Mouse (Mus musculus) Patski (cell line): ENCODE data around the gene Scarb1. TPM values are rescaled to one million over a fixed set of nuclear protein-coding genes. Genes with fewer than 3 reads are reported as not detected.

ENCODE experiments used
- ATAC-seq: fragments of 100-300 bp; one replicate; pipeline ENCODE4 v1.8.0; 2021
- CTCF ChIA-PET: fragments of 350-600 bp; sonication (Branson Sonifier 250); formaldehyde crosslinking; loops from one replicate; lab custom pipeline; 2022; ENCODE audit warnings: inconsistent platforms; lab: Charles Lee
- POLR2A ChIA-PET: fragments of 350-600 bp; sonication (Branson Sonifier 250); formaldehyde crosslinking; loops from one replicate; lab custom pipeline; 2022; ENCODE audit warnings: antibody characterized with exemption, inconsistent platforms; lab: Charles Lee
- DNase-seq: peaks from one replicate; pipeline ENCODE4 v3.0.0-alpha.2; 2011; ENCODE audit warnings: low read depth, low spot score
- H3K27me3 ChIP-seq: fragments of 371-371 bp; one replicate; pipeline ENCODE4 v1.5.1; 2021
- CTCF ChIP-seq: fragments of 100-300 bp; IDR thresholded peaks from one replicate; pipeline ENCODE4 v1.5.1; 2021
- in situ Hi-C: fragments of 300-500 bp; cut with MboI; formaldehyde crosslinking; loops from 3 replicates; pipeline ENCODE4 v1.11.1; 2018; ENCODE audit warnings: low pct_unique_long_range_greater_than_20kb, mixed read lengths
- polyA plus RNA-seq: library from polyadenylated mRNA; unstranded; gene quantifications from one replicate; pipeline ENCODE4 v1.2.3, GENCODE M21; 2021

The Scarb1 gene
- polyA plus RNA-seq, 1 experiment from 2014 or later, result 59.7 TPM

DNA sequence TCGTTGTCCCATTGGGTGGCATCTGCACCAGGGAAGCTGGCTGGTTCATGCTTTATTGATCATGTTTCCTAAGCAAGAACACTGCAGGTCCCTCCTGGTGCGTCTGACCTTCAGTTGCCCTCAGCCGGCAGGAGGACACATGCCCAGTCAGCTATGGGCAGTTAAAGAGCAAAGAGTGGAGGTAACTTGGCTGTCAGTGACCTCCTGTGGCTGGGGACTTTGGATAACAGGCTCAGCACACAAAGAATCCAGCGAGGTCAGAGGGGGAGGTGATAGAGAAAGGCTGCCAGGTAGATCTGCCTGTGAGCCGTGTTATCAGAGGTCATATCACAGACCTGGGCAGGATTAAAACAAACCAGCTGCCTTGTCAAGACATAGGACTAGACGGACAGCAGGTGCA is 91.7 kb downstream of the Scarb1 start:
- CTCF ChIA-PET, result interaction anchor here (1.3 kb wide), 1 partner anchor 15 kb away, joined by 3 read pairs; no protein-coding TSS in a partner anchor
- no peak for TF ChIP-seq CTCF
- no peak for DNase-seq
- POLR2A ChIA-PET, result interaction anchor here (1.0 kb wide), 1 partner anchor 9 kb away, joined by 3 read pairs; no protein-coding TSS in a partner anchor
- H3K27me3 ChIP-seq, result no peaks in the 10 kb centered on the region
- in situ Hi-C loops, result loop anchor here (5.0 kb wide), 2 partner anchors 72 to 177 kb away; partner anchors contain the start of gene Ncor2
- ATAC-seq, result no peak

DNA sequence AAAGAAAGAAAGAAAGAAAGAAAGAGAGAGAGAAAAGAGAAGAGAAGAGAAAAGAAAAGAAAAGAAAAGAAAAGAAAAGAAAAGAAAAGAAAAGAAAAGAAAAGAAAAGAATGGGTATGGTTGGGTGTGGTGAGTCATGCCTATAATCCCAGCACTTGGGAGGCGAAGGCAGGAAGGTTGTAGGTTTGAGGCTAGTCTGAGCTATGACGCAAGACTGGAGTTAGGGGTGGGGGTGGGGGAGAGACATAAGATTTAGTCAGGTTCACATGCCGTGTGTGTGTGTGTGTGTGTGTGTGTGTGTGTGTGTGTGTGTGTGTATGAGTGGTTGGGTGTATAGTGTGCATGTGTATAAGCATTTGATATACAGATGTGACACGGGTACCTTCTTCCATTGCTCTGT is 94.2 kb downstream of the Scarb1 start:
- ATAC-seq (no peak), DNase-seq (no peak)
- in situ Hi-C loops, result loop anchor here (5.0 kb wide), 2 partner anchors 69 to 174 kb away; partner anchors contain the start of gene Ncor2
- ChIA-PET POLR2A (interaction anchor here (0.6 to 0.8 kb wide), 2 partner anchors 21 to 181 kb away, joined by 3 to 4 read pairs; no protein-coding TSS in a partner anchor), CTCF (interaction anchor here (1.1 to 1.9 kb wide), 4 partner anchors 18 to 338 kb away, joined by 3 to 6 read pairs (median 4); no protein-coding TSS in a partner anchor)
- no peaks in the 10 kb centered on the region for H3K27me3 ChIP-seq
- TF ChIP-seq CTCF, result no peak

DNA sequence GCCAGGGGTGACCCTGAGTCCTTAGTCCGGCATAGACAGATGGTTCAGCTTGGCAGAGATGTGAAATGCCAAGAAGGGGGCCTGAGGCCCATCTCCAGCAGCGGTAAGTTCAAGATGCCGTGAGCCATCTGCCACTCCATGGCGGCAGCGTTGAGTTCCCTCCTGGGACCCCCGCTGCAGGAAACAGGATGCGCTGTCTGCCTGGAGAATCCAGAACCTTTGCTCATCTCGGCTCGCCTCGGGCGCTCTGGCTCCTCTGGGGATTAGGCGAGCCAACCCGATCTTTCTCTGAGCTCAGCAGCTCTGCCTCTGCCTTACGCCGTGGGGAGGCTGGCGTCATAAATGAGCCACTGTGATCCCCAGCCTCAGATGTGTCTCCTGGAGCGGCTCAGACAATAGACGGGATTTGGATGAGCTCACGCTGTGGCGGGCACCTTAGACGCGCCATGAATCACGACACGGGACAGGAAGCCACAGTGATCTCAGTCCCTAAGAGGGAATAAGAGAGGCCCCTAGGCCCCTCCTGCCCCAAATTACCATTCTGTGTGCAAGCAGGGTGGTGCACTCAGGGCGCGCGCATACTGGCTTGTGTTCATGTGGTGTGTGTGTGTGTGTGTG is 95.3 kb downstream of the Scarb1 start:
- DNase-seq (peak; percentile 100), ATAC-seq (peak; percentile 94)
- in situ Hi-C loops, result loop anchor here (5.0 kb wide), 2 partner anchors 68 to 173 kb away; partner anchors contain the start of gene Ncor2
- no peak for TF ChIP-seq CTCF
- ChIA-PET CTCF (interaction anchor here (0.6 to 1.9 kb wide), 4 partner anchors 10 to 26 kb away, joined by 3 to 5 read pairs (median 4); no protein-coding TSS in a partner anchor), POLR2A (interaction anchor here (1.0 to 1.2 kb wide), 2 partner anchors 16 to 42 kb away, joined by 3 to 4 read pairs; no protein-coding TSS in a partner anchor)
- H3K27me3 ChIP-seq, result no peaks in the 10 kb centered on the region

DNA sequence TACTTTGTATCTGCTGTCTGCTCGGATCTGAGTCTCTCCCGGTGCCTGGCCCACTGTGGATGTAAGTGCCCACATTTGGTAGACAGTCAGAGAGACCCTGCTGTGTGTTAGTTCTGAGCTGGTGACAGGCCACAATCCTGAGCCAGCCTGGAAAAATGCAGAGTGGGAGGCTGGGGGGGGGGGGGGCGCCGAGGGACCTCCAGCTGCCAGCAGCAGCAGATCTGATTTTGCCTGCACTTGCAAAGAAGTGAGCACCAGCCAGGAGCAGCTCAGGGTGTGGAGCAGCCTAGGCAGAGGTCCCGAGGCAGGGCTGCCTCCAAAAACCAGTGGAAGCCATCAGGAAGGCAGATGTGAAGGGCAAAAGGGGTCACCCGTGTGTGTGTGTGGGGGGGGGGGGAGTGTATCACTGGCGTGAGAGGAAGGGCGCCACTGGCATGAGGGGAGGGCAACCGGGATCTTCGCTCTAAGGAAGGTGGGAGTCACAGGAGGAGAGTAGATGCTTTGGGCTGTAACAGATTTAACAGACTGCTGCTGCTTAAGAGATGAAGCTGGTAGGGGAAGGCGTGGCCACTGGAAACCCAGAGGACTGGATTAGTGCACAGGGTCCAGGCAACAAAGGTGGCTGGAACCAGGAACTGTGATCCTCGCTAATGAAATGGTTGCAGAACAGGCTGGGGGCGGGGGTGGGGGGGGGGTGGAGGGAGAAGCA is 95.9 kb downstream of the Scarb1 start:
- CTCF ChIA-PET, result interaction anchor here (0.6 to 1.9 kb wide), 4 partner anchors 9 to 26 kb away, joined by 3 to 5 read pairs (median 4); no protein-coding TSS in a partner anchor
- H3K27me3 ChIP-seq, result no peaks in the 10 kb centered on the region
- DNase-seq (peak; percentile 77), ATAC-seq (no peak)
- no peak for TF ChIP-seq CTCF
- in situ Hi-C loops, result loop anchor here (5.0 kb wide), 2 partner anchors 68 to 173 kb away; partner anchors contain the start of gene Ncor2
- POLR2A ChIA-PET, result interaction anchor here (0.6 to 1.2 kb wide), 3 partner anchors 17 to 54 kb away, joined by 3 to 11 read pairs (median 4); no protein-coding TSS in a partner anchor

DNA sequence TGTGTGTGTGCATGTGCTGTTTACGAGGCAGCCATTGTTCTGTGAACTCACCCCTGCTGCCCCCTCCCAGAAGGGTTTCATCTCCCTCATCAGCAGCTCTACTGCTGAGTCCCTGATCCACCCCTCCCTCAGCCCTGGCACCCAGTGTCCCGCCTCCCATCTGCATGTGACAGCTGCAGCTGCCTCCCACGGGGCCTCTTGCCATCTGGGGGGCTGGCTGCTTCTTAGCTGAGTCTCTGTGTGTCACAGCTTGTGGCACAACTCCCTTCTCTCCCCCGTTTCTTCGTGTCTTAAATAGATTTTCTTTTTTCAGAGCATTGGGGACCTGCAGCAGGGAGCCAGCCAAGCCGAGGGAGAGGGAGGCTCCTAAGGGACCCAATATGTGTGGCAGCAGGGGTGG is 97.0 kb downstream of the Scarb1 start:
- ChIA-PET CTCF (interaction anchor here (1.3 kb wide), 1 partner anchor 9 kb away, joined by 3 read pairs; no protein-coding TSS in a partner anchor), POLR2A (no interaction called here)
- no peak for TF ChIP-seq CTCF
- no peak for DNase-seq
- ATAC-seq, result no peak
- in situ Hi-C loops, result no loop called here
- no peaks in the 10 kb centered on the region for H3K27me3 ChIP-seq

DNA sequence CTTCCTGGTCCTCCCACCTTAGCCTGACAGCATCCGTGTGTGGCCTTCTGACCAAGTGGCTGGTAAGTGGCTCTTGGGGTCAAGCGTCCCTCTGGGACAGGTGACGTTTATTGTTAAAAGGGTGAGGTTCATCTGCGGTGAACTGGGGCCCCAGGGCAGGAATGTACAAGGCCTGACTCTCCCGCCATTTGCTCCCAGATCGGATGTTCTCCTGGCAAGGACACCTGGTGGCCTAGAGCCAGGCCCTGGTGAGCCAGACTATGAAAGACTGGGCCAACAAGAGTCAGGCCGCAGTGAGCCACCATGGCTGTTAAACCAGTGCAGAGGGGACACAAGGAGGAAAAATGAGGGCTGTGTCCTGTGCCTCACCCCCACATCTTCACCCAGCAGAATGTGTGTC is 98.8 kb downstream of the Scarb1 start:
- H3K27me3 ChIP-seq, result no peaks in the 10 kb centered on the region
- no peak for TF ChIP-seq CTCF
- DNase-seq (no peak), ATAC-seq (no peak)
- CTCF ChIA-PET, result interaction anchor here (1.0 kb wide), 1 partner anchor 18 kb away, joined by 3 read pairs; no protein-coding TSS in a partner anchor
- POLR2A ChIA-PET, result no interaction called here
- in situ Hi-C loops, result no loop called here

DNA sequence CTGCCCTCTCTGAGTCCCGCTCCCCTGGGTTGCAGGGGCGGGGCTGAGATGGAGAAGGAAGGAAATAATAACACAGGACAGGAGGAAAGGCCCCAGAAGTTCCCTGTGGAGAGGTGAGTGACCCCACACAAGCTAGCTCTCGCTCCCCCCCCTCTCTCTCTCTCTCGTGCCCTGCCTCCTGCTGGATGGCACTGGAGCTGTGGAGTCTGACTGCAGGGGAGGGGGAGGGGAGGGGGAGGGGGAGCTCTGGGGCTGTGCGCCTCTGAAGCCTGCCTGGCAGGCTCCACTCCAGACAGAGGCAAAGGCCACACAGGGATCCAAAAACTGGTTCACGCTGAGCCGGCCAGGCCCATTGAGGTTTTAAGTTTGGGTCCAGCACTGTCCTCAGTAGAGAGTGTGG is 99.3 kb downstream of the Scarb1 start:
- no peak for ATAC-seq
- in situ Hi-C loops, result no loop called here
- no peak for DNase-seq
- CTCF ChIA-PET, result interaction anchor here (1.0 kb wide), 1 partner anchor 17 kb away, joined by 3 read pairs; no protein-coding TSS in a partner anchor
- TF ChIP-seq CTCF, result no peak
- H3K27me3 ChIP-seq, result no peaks in the 10 kb centered on the region
- POLR2A ChIA-PET, result no interaction called here

DNA sequence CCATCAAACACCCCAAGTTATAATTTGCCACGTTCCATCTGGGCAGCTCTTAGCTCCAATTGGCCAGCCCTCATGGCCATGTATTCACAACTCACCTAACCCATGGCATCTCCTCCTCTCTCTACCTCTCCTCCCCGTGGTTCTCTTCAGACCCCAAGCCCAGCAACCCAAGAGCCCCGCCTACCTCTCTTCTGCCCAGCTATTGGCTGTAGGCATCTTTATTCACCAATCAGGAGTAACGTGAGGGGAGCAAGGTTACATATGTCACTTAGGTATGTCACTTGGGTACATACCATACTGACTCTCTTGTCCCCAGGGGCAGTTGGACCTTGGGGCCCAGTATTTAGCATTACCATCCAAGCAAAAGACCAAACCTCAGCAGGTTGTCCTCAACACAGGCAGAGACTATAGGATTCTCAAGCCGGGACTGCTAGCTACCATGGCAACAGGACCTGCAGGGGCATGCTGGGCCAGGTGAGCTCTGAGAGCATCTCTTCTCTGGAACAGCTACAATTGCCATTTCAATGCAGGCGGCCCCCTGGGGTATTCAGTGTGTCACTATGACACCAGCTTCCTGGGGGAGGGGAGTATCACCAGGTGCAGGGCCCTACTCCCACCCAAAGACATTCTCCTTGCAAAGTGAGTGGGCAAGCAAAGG is 100.6 kb downstream of the Scarb1 start:
- no peak for ATAC-seq
- no peaks in the 10 kb centered on the region for H3K27me3 ChIP-seq
- CTCF ChIA-PET, result interaction anchor here (1.2 kb wide), 1 partner anchor 12 kb away, joined by 3 read pairs; no protein-coding TSS in a partner anchor
- POLR2A ChIA-PET, result interaction anchor here (0.6 to 0.8 kb wide), 2 partner anchors 9 to 806 kb away, joined by 3 read pairs; no protein-coding TSS in a partner anchor
- in situ Hi-C loops, result no loop called here
- no peak for DNase-seq
- no peak for TF ChIP-seq CTCF

DNA sequence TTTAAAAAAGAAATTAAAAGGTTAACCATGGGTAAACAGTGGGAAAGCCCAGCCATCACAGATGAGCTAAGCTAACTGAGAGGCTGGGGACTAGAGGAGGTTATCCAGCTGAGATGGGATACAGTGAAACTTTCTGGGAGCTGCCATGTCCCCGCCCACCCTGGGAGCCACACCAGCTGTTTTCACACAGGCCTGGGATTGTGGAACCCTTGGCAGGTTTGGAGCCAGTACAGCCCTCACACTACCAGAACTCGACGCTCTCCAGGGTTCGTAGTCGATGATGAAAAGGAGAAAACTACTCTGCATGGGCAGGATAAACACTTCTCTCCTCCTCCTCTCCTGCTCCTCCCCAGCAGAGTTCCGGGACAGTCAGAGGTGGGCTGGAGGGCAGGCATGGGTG is 105.0 kb downstream of the Scarb1 start:
- ATAC-seq (no peak), DNase-seq (no peak)
- no peak for TF ChIP-seq CTCF
- in situ Hi-C loops, result no loop called here
- no peaks in the 10 kb centered on the region for H3K27me3 ChIP-seq
- ChIA-PET CTCF (interaction anchor here (1.0 to 2.2 kb wide), 3 partner anchors 10 to 32 kb away, joined by 3 to 5 read pairs (median 5); no protein-coding TSS in a partner anchor), POLR2A (no interaction called here)
